Mouse (Mus musculus): ENCODE measurements at regions not wholly inside any gene's neighbourhood (a gene's known extent, or its start where the extent isn't known, plus 50 kb on each side); places are given as distances from the start of the nearest gene placed in this dataset.
"Not testable (repeated sequence)": the region's sequence is repeated elsewhere in the genome, so short reads cannot be mapped to it uniquely, and the experiment has no call there.

DNA sequence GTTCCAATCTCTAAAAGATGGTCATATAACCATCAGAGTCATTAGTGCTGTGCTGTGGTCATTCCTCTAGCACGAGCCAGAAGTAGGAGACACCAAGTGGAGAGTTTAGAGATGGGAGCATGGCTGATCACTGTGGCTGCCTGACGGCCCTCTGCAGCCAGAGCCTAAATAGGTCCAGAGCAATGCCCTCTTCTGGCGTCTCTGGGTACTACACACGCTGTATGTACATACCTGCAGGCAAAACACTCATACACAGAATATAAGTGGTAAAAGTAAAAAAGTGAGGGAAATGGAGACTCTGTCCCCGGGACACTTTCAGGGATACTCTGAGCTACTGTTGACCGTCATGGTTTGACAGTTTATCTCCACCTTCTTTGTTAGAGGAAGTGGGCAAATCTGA is 91.4 kb downstream of the Gm21738 start:
- Histone ChIP-seq H3K36me3 (replicated peaks in 1 of 2; ENCODE audit: control insufficient read depth in 1 of 2, insufficient read depth in 1 of 2, low read length in 1 of 2) (no peaks in the 10 kb centered on the region), H3K4me1 (ENCODE audit: control insufficient read depth in 1 of 2, insufficient read depth in 2 of 2) (peaks cover 0 to 4% of the 10 kb centered on the region in 2 experiments; a peak in 1 of 4 replicates), H3K9me3 (replicated peaks; ENCODE audit: low read length) (no peaks in the 10 kb centered on the region), H3K79me2 (replicated peaks; ENCODE audit: control insufficient read depth, extremely low read depth, insufficient read depth, poor library complexity, severe bottlenecking) (no peaks in the 10 kb centered on the region), H3K9ac (ENCODE audit: insufficient read depth, low read depth) (no peak overlapping the region), H3K27ac (ENCODE audit: insufficient read depth, low read depth) (no peak overlapping the region), H3K4me2 (ENCODE audit: insufficient read depth, low read depth, poor library complexity, severe bottlenecking) (no peak overlapping the region), H3K27me3 (replicated peaks) (no peaks in the 10 kb centered on the region), H3K4me3 (replicated peaks in 1 of 3; ENCODE audit: low read depth in 2 of 3, low read length in 2 of 3, poor library complexity in 1 of 3) (no peak overlapping the region)
- DNase-seq (ENCODE audit: extremely low read depth), result peak; percentile 5
- dilution Hi-C loops (cut with MboI; ENCODE audit: extremely low pct_ligation_motif_present, extremely low pct_unique_long_range_greater_than_20kb, low sequenced_read_pairs), result no loop called here
- TF ChIP-seq CTCF (conservative IDR thresholded peaks at IDR 0.05 in 1 of 2, IDR thresholded peaks at IDR 0.05 in 1 of 2; ENCODE audit: low read depth in 2 of 2, low read length in 2 of 2), result 0 out of 4 replicates have a peak, but pooled peaks of 1 of the 2 experiments have one; percentile 29
- TF ChIP-seq SIN3A (IDR thresholded peaks at IDR 0.05; ENCODE audit: low read length), result no peak
- no peak for TF ChIP-seq MAZ (IDR thresholded peaks at IDR 0.05; ENCODE audit: low read depth, low read length)
- no peak for TF ChIP-seq HCFC1 (IDR thresholded peaks at IDR 0.05; ENCODE audit: low read depth, low read length)
- no peak for TF ChIP-seq USF1 (IDR thresholded peaks at IDR 0.05; ENCODE audit: low read depth, low read length)
- no peak for TF ChIP-seq ZMIZ1 (IDR thresholded peaks at IDR 0.05; ENCODE audit: low read depth, low read length)
- no peak for TF ChIP-seq ETS1 (conservative IDR thresholded peaks at IDR 0.05; ENCODE audit: low read depth, low read length)
- no peak for TF ChIP-seq JUND (conservative IDR thresholded peaks at IDR 0.05; ENCODE audit: low read depth, low read length)
- in situ Hi-C loops (cut with MboI; ENCODE audit: low pct_ligation_motif_present, low pct_unique_long_range_greater_than_20kb, low sequenced_read_pairs), result no loop called here

DNA sequence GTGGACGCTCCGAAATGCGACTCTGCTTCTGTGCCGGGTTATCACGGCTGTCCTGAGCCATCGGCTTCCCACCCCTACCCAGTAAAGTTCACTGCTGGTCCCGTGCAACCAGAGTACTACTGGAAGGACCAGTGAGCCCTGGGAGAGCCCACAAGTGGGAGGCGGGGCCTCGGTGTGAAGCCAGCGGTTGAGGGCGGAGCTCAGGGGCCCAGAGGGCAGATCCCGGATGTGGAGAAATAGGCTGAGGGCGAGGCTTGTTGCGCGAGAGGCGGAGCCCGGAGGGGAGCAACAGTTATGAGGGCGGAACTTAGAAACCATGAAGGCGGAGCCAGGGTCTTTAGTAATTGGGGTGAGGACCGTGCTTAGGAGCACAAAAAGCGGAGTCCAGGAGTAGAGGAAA is 107.1 kb downstream of the Gm21738 start:
- Histone ChIP-seq H3K9me3 (replicated peaks; ENCODE audit: low read length) (no peaks in the 10 kb centered on the region), H3K27me3 (replicated peaks) (no peaks in the 10 kb centered on the region), H3K27ac (ENCODE audit: insufficient read depth, low read depth) (no peak overlapping the region), H3K36me3 (replicated peaks in 1 of 2; ENCODE audit: control insufficient read depth in 1 of 2, insufficient read depth in 1 of 2, low read length in 1 of 2) (no peaks in the 10 kb centered on the region), H3K4me1 (ENCODE audit: control insufficient read depth in 1 of 2, insufficient read depth in 2 of 2) (no peaks in the 10 kb centered on the region), H3K4me2 (ENCODE audit: insufficient read depth, low read depth, poor library complexity, severe bottlenecking) (no peak overlapping the region), H3K4me3 (replicated peaks in 1 of 3; ENCODE audit: low read depth in 2 of 3, low read length in 2 of 3, poor library complexity in 1 of 3) (no peak overlapping the region), H3K79me2 (replicated peaks; ENCODE audit: control insufficient read depth, extremely low read depth, insufficient read depth, poor library complexity, severe bottlenecking) (no peaks in the 10 kb centered on the region), H3K9ac (ENCODE audit: insufficient read depth, low read depth) (no peak overlapping the region)
- in situ Hi-C loops (cut with MboI; ENCODE audit: low pct_ligation_motif_present, low pct_unique_long_range_greater_than_20kb, low sequenced_read_pairs), result no loop called here
- no peak for TF ChIP-seq NRF1 (IDR thresholded peaks at IDR 0.05; ENCODE audit: low read depth, low read length)
- no peak for TF ChIP-seq HCFC1 (IDR thresholded peaks at IDR 0.05; ENCODE audit: low read depth, low read length)
- no peak for TF ChIP-seq CTCF (conservative IDR thresholded peaks at IDR 0.05 in 1 of 2, IDR thresholded peaks at IDR 0.05 in 1 of 2; ENCODE audit: low read depth in 2 of 2, low read length in 2 of 2)
- TF ChIP-seq JUN (IDR thresholded peaks at IDR 0.05; ENCODE audit: insufficient read depth, low read depth, low read length), result no peak
- no peak for TF ChIP-seq ZMIZ1 (IDR thresholded peaks at IDR 0.05; ENCODE audit: low read depth, low read length)
- no peak for TF ChIP-seq RCOR1 (conservative IDR thresholded peaks at IDR 0.05; ENCODE audit: low read depth, low read length)
- no peak for TF ChIP-seq GABPA (IDR thresholded peaks at IDR 0.05; ENCODE audit: insufficient replicate concordance, low read depth, low read length)
- no peak for TF ChIP-seq USF1 (IDR thresholded peaks at IDR 0.05; ENCODE audit: low read depth, low read length)
- no peak for TF ChIP-seq ZKSCAN1 (IDR thresholded peaks at IDR 0.05; ENCODE audit: borderline replicate concordance, low read depth, low read length)
- no peak for TF ChIP-seq JUND (conservative IDR thresholded peaks at IDR 0.05; ENCODE audit: low read depth, low read length)
- TF ChIP-seq POLR2AphosphoS2 (IDR thresholded peaks at IDR 0.05; ENCODE audit: low read depth, low read length), result no peak
- TF ChIP-seq ZNF384 (IDR thresholded peaks at IDR 0.05; ENCODE audit: low read depth, low read length), result no peak
- TF ChIP-seq CHD1 (IDR thresholded peaks at IDR 0.05; ENCODE audit: low read depth, low read length), result no peak
- no peak for TF ChIP-seq POLR2A (IDR thresholded peaks at IDR 0.05; ENCODE audit: low read depth, low read length)
- TF ChIP-seq KAT2A (IDR thresholded peaks at IDR 0.05; ENCODE audit: insufficient replicate concordance, low read length), result no peak
- TF ChIP-seq EP300 (IDR thresholded peaks at IDR 0.05; ENCODE audit: low read length), result no peak
- TF ChIP-seq NELFE (IDR thresholded peaks at IDR 0.05; ENCODE audit: low read depth, low read length), result no peak
- TF ChIP-seq TCF12 (IDR thresholded peaks at IDR 0.05; ENCODE audit: low read depth, low read length), result no peak
- dilution Hi-C loops (cut with MboI; ENCODE audit: extremely low pct_ligation_motif_present, extremely low pct_unique_long_range_greater_than_20kb, low sequenced_read_pairs), result no loop called here
- DNase-seq (ENCODE audit: extremely low read depth), result no peak

DNA sequence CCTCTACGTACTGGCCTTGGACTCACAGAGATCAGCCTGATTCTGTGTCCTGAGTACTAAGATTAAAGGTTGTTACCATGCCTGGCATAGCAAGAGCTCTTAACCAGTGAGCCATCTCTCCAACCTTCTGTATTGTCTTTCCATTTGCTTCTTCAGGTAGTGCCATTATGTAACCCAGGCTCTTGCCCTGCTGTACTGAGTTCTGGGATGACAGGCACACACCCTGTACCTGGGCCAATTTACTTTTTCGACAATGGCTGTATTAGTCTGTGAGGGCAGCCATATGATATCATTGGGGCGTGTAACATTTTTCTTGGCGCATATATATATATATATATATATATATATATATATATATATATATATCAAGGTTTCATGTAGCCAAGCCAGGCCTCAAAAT is 115.9 kb downstream of the Gm21738 start:
- H3K79me2 ChIP-seq (replicated peaks; ENCODE audit: control insufficient read depth, extremely low read depth, insufficient read depth, poor library complexity, severe bottlenecking); H3K27me3 ChIP-seq (replicated peaks); H3K27ac ChIP-seq (ENCODE audit: insufficient read depth, low read depth); H3K4me2 ChIP-seq (ENCODE audit: insufficient read depth, low read depth, poor library complexity, severe bottlenecking); DNase-seq (ENCODE audit: extremely low read depth); H3K9me3 ChIP-seq (replicated peaks; ENCODE audit: low read length); H3K4me1 ChIP-seq (ENCODE audit: control insufficient read depth in 1 of 2, insufficient read depth in 2 of 2); dilution Hi-C loops (cut with MboI; ENCODE audit: extremely low pct_ligation_motif_present, extremely low pct_unique_long_range_greater_than_20kb, low sequenced_read_pairs); in situ Hi-C loops (cut with MboI; ENCODE audit: low pct_ligation_motif_present, low pct_unique_long_range_greater_than_20kb, low sequenced_read_pairs); H3K9ac ChIP-seq (ENCODE audit: insufficient read depth, low read depth); H3K4me3 ChIP-seq (replicated peaks in 1 of 3; ENCODE audit: low read depth in 2 of 3, low read length in 2 of 3, poor library complexity in 1 of 3); H3K36me3 ChIP-seq (replicated peaks in 1 of 2; ENCODE audit: control insufficient read depth in 1 of 2, insufficient read depth in 1 of 2, low read length in 1 of 2): not testable (repeated sequence)
